Mouse (Mus musculus) hindbrain, embryonic 10.5 days (tissue): ENCODE data around the gene Rpl10. TPM values are rescaled to one million over a fixed set of nuclear protein-coding genes. Genes with fewer than 3 reads are reported as not detected.

Experiments used
- DNase-seq: peaks from one replicate; pipeline ENCODE4 v3.0.0-alpha.2; 2017; ENCODE audit warnings: low spot score
- H3K27ac ChIP-seq: fragments of 300-500 bp; sonication (generic); 2 replicates; pipeline ENCODE4 v1.5.1; 2016; ENCODE audit warnings: mild to moderate bottlenecking, moderate library complexity
- H3K27me3 ChIP-seq: fragments of 300-500 bp; sonication (generic); 2 replicates; pipeline ENCODE4 v1.6.1; 2016; ENCODE audit warnings: mild to moderate bottlenecking; ENCODE audit not compliant: poor library complexity, insufficient read depth, severe bottlenecking
- H3K36me3 ChIP-seq: fragments of 300-500 bp; sonication (generic); 2 replicates; pipeline ENCODE4 v1.6.1; 2016; ENCODE audit warnings: mild to moderate bottlenecking, moderate library complexity
- H3K4me1 ChIP-seq: fragments of 300-500 bp; sonication (generic); replicated peaks from 2 replicates; pipeline ENCODE4 v1.6.1; 2016; ENCODE audit warnings: mild to moderate bottlenecking
- H3K4me3 ChIP-seq: fragments of 300-500 bp; sonication (generic); 2 replicates; pipeline ENCODE4 v1.5.1; 2016; ENCODE audit warnings: mild to moderate bottlenecking, moderate library complexity
- H3K9me3 ChIP-seq: fragments of 300-500 bp; sonication (generic); 2 replicates; pipeline ENCODE4 v1.6.1; 2016; ENCODE audit warnings: mild to moderate bottlenecking, moderate library complexity
- WGBS: fragments of 180-500 bp; shearing (Covaris S2); methylation state at CpG from one replicate; pipeline ENCODE4 v1.1.7; 2016; 5-methylcytosine and 5-hydroxymethylcytosine counted together
- polyA plus RNA-seq: library from polyadenylated mRNA; unstranded; fragments of >200 nt; fragmentation: Nextera tagmentation; extraction: Ambion mirVana; gene quantifications from 2 replicates; pipeline ENCODE4 v1.2.1, GENCODE M21; 2016

Rpl10 gene
- polyA plus RNA-seq = 697 and 756 TPM in 2 replicates

DNA sequence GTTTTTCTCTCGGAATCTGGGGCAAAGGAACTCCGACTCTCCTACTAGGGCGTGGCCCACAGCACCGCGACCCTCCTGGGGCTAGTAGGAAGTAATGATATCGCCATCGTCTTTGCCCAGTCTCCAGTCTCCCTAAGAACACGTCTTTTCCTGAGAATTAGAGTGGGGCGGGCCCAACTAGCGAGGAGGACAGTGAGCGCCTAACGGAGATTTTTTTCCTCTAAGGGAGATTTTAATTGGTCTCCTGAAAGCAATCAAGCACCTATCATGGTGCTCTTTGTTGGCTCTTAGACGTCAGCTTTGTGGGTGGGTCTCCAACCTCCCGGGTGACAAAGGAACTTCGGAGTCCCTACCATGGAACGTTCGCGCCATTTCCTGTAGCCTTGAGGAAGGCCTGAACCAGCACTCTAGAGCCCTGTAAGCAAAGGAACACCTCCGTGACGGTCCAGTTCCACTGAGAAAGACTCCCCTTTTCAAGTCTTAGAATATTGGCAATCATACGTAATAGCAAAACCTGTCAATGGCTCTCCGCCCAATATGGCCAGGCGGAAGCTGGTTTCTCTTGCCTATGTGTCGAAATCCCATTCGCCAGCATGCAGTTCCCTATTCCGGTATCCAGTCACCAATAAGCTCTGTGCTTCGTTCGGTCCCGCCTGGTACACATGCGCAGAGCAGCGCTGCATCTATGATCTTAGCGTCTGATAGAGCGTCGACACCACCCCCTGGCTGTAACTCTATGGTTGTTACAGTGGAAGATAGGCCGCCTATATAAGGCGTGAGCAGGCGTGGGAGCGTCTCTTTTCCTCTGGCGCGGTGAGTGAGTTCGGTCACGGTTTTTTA lies at the start of gene Rpl10:
Rpl10 (plus strand) TSS at position 751 of the 840 bp plus-strand sequence.
- 15% methylated on average over 42 of the region's 42 CpGs for WGBS
- peaks cover 14% of the 10 kb centered on the region for H3K36me3 ChIP-seq
- peak; percentile 90 for DNase-seq

DNA sequence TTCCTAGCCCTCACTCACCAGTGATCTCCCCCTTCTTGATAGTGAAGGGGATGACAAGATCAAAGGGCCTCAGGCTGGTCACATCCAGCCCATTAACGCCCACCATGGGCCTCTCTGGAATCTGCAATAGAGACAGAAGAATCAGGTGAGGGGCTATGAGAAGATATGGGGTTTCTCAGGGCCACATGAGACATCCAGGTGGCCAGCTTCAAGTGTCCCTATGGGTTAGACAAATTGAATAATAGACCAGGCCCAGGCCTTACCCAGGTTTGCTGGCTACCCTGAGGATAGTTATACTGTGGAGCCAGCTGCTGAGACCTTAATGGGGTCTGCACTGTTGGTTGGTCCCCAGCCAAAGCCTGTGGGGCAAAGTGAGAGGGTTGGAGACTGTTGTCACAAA lies 40.6 kb upstream of the Rpl10 start:
- DNase-seq = no peak
- Histone ChIP-seq H3K27me3 (no peaks in the 10 kb centered on the region), H3K9me3 (no peaks in the 10 kb centered on the region), H3K27ac (no peak overlapping the region), H3K4me3 (no peak overlapping the region), H3K36me3 (peaks cover 100% of the 10 kb centered on the region), H3K4me1 (no peaks in the 10 kb centered on the region)
- WGBS = 68% methylated on average over 1 of the region's 1 CpGs

More for the DNA sequence above, at the start of gene Rpl10:
- peaks cover 4% of the 10 kb centered on the region for H3K4me1 ChIP-seq
- no peaks in the 10 kb centered on the region for H3K9me3 ChIP-seq
- peak within 1 kb of the TSS; percentile 62 for H3K4me3 ChIP-seq
- no peaks in the 10 kb centered on the region for H3K27me3 ChIP-seq
- H3K27ac ChIP-seq = peak within 1 kb of the TSS; percentile 94

DNA sequence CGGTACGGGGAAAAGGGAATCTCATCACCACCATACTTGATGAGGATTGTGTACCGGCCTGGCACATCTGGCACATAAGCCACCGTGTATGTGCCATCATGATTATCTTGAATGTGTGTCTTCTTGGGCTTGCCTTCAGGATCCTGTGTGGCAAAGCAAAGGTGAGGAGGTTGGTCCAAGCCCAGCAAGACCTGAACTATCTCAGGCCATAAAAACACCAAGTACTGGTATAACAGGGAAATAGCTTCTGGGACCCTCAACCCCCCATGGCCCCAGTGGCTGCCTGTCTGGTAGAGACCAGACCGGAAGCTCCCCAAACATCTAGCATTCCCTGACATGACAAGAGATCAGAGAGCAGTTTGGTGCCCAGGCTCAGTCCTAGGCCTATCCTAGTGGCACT lies 37.4 kb upstream of the Rpl10 start:
- no peak for DNase-seq
- Histone ChIP-seq H3K27me3 (no peaks in the 10 kb centered on the region), H3K36me3 (peaks cover 98% of the 10 kb centered on the region), H3K4me3 (no peak overlapping the region), H3K9me3 (no peaks in the 10 kb centered on the region), H3K4me1 (no peaks in the 10 kb centered on the region), H3K27ac (no peak overlapping the region)
- WGBS = 94% methylated on average over 5 of the region's 5 CpGs

DNA sequence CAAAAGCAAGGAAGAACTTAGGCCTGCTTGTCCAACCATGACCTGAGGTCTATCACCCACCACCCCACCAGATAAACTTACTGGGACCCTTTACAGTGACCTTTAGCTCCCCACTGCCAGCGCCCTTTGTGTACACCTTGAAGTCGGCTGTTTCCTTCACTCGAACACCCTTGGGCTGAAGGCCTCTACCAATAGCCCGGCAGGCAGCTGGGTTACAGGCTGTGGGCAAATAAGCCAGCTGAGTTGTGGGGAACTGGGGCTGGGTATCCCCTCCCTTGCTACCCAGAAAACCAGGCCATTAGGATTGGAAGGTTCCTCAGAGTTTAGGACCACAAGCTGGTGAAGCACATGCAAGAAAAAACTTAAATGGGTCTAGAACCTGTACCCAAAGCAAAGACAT lies 30.3 kb upstream of the Rpl10 start:
- Histone ChIP-seq H3K27me3 (no peaks in the 10 kb centered on the region), H3K27ac (no peak overlapping the region), H3K9me3 (no peaks in the 10 kb centered on the region), H3K4me3 (no peak overlapping the region), H3K4me1 (peaks cover 6% of the 10 kb centered on the region), H3K36me3 (peaks cover 86% of the 10 kb centered on the region)
- DNase-seq = no peak
- 96% methylated on average over 4 of the region's 4 CpGs for WGBS

DNA sequence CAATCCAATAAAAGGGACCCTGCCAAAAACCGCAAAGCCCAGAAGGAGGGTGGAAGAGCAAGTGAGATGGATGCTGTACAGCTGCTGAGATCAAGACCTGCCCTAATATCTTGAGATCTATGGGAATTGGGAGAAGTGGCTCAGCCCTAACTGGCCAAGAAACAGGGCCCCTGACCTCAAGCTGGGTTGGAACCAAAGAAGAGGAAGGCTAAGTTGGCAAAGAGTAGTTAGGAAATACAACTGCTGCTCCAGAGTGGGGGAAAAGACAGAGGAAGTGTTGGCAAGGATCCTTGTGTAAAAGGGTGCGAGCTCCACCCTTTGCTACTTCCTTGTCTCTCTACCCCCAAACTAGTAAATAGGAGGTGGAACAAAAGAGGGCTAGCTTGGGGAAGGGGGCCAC lies 27.2 kb upstream of the Rpl10 start:
- Histone ChIP-seq H3K4me3 (peak overlapping the region; percentile 66), H3K36me3 (peaks cover 57% of the 10 kb centered on the region), H3K9me3 (no peaks in the 10 kb centered on the region), H3K27ac (peak overlapping the region; percentile 94; the same call in 1 of the 2 replicates), H3K4me1 (peaks cover 6% of the 10 kb centered on the region), H3K27me3 (no peaks in the 10 kb centered on the region)
- WGBS = 88% methylated on average over 2 of the region's 2 CpGs
- DNase-seq = no peak

DNA sequence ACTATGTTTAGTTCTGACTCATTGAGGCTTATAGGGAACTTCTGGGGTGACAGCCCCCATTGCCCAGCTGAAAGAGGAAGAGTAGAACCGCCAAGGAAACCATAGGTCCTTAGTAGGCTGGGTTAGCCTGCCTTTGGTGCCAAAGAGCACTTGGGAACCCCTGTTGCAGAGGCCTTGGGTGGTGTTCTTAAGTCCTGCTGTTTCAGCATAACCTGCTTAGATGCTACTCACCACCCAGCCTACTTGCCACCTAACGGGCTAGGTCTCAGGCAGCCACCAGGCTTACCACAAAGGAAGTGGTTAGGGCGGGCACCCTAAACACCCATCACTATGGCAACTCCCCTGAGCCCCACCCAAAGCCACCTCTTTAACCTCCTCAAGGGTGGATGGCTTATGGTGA lies 26.8 kb upstream of the Rpl10 start:
- H3K9me3 ChIP-seq = no peaks in the 10 kb centered on the region
- H3K36me3 ChIP-seq = peaks cover 53% of the 10 kb centered on the region
- no peak for DNase-seq
- peak overlapping the region; percentile 66 for H3K4me3 ChIP-seq
- H3K27ac ChIP-seq = peak overlapping the region; percentile 94
- no peaks in the 10 kb centered on the region for H3K27me3 ChIP-seq
- WGBS = 77% methylated on average over 3 of the region's 3 CpGs
- peaks cover 6% of the 10 kb centered on the region for H3K4me1 ChIP-seq

DNA sequence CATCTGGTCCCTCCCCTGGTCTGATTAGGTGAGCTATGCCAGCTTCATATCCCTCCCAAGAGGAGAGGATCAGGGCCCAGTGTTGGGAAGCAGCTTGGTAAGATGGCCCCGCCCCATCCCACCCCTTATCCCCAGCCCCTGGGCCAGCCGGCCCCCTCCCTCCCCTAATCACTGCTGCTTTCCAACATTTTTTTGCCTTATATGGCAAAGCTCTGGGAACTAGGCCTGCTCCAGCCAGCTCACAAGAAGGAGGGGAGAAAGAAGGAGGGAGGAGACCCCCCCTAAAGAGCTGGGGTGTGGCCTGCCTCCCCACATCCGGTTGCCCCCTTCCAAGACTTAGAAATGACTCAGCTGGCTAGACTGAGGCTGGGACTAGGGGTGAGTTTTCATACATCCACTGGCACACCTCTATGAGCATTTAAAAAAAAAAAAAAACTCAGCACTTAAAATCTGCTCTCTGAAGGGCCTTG lies 26.0 kb upstream of the Rpl10 start:
- peak; percentile 63 for DNase-seq
- H3K36me3 ChIP-seq = peaks cover 45% of the 10 kb centered on the region
- H3K9me3 ChIP-seq = no peaks in the 10 kb centered on the region; the same call in 1 of the 2 replicates
- peak overlapping the region; percentile 94 for H3K27ac ChIP-seq
- peaks cover 12% of the 10 kb centered on the region for H3K4me1 ChIP-seq
- H3K4me3 ChIP-seq = peak overlapping the region; percentile 66
- 30% methylated on average over 3 of the region's 3 CpGs for WGBS
- no peaks in the 10 kb centered on the region for H3K27me3 ChIP-seq

DNA sequence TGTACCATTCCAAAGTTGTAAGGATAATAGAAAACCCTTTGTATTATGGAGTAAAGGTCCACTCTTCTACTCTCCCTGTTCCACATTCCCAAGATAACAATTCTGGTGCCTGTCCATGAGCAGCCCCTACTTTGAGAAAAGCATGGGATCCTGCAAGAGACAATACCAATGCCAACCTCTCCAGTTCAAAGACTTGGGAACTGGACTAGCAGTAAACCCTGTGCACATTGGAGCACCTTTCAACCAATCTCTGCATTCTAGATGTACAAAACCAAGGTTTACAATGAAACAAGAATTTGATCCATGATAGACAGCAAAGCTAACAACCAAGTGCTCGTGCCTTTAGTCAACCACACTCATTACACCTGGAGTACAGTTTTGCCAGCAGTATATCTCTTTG lies 25.5 kb upstream of the Rpl10 start:
- H3K9me3 ChIP-seq = no peaks in the 10 kb centered on the region; the same call in 1 of the 2 replicates
- peak overlapping the region; percentile 94 for H3K27ac ChIP-seq
- no peaks in the 10 kb centered on the region for H3K27me3 ChIP-seq
- peaks cover 40% of the 10 kb centered on the region for H3K36me3 ChIP-seq
- DNase-seq = no peak
- peaks cover 16% of the 10 kb centered on the region for H3K4me1 ChIP-seq
- H3K4me3 ChIP-seq = peak overlapping the region; percentile 66
- WGBS = 37% methylated on average over 1 of the region's 1 CpGs

DNA sequence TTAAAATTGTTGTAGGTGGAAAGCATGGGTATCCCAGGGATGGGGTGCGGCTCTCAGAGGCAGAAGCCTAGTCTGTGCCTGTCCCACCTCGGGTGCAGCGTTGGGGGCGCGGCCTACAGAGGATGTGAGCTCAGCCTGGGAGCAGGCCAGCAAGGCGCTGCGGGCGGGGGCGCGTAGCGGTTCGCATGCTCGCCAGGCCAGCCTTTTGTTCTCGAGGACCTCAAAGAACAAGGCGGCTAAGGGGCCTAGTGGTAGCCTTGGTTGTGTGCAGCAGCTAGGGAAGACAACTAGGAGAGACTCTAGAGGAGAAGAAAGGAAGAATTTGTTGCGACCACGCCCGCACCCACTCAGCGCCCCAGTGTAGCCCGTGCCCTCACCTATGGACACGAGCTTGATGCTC lies 24.9 kb upstream of the Rpl10 start:
- peak; percentile 70 for DNase-seq
- WGBS = 27% methylated on average over 21 of the region's 21 CpGs
- Histone ChIP-seq H3K4me3 (peak overlapping the region; percentile 66), H3K27ac (peak overlapping the region; percentile 94), H3K36me3 (peaks cover 34% of the 10 kb centered on the region), H3K9me3 (no peaks in the 10 kb centered on the region; the same call in 1 of the 2 replicates), H3K4me1 (peaks cover 16% of the 10 kb centered on the region), H3K27me3 (peaks cover 4% of the 10 kb centered on the region; the same call in 1 of the 2 replicates)

DNA sequence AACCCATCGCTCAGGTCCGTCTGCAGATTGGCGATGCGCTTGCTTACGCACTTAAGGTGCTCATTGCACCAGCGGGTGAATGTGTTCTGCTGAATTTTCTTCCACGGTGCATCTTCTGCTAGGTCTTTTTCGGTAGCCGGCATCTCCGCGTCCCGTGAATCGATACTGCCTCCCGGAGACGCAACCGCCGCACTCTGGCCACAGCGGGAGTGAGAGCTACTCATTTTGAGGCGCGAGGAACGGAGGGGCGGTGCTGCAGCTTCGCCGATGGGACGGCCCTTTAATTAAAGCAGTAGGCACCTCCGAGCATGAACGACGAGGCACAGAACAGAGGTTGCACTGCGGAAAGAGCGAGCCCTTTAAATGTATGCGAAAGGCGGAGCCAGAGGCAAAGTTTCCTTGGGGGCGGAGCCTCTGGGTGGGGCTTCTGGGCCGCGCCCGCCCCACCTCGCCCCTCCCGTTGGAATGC lies 24.4 kb upstream of the Rpl10 start:
- WGBS = 15% methylated on average over 38 of the region's 38 CpGs
- peak; percentile 86 for DNase-seq
- Histone ChIP-seq H3K9me3 (no peaks in the 10 kb centered on the region; the same call in 1 of the 2 replicates), H3K27ac (peak overlapping the region; percentile 94), H3K4me1 (peaks cover 16% of the 10 kb centered on the region), H3K27me3 (peaks cover 6% of the 10 kb centered on the region; the same call in 1 of the 2 replicates), H3K4me3 (peak overlapping the region; percentile 66), H3K36me3 (peaks cover 29% of the 10 kb centered on the region)

DNA sequence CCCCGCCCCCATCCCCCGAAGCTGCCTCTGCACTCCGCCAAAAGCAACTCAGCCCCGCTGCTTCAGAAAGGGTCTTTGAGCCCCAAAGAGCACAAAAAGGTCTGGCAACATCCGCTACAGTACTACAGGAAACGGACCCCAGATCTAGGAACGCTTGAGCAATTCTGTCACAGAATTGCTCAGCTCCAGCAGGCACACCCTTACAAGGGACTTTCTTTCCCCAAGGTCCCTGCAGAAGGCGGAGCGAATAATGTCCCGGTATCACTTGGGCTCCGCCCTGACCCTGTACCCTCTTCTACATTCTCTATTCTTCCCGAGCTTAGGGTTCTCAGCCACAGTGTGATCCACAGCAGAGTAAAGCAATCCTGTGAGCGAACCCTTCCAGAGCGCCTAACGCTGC lies 23.9 kb upstream of the Rpl10 start:
- Histone ChIP-seq H3K36me3 (peaks cover 24% of the 10 kb centered on the region), H3K9me3 (no peaks in the 10 kb centered on the region; the same call in 1 of the 2 replicates), H3K4me3 (peak overlapping the region; percentile 66), H3K27me3 (peaks cover 6% of the 10 kb centered on the region; the same call in 1 of the 2 replicates), H3K27ac (peak overlapping the region; percentile 94), H3K4me1 (peaks cover 16% of the 10 kb centered on the region)
- 20% methylated on average over 15 of the region's 15 CpGs for WGBS
- no peak for DNase-seq

DNA sequence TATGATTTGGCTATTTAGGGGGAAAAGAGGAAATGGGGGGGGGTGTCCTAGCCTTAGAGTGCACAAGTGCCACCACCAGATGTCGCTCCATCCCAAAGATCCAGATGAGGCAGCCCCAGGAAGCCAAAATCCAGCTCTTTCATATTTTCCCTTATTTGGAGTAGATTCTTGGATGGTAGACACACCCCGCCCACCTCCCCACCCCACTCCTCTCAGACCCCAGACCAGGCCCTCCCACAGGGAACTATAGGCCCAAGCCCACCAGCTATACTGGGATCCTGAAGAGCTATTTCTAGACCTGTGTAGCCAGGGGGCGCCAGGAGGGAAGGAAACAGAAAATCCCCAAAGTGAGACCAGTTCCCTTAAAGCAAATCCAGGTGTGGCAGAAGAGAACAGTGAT lies 22.0 kb upstream of the Rpl10 start:
- Histone ChIP-seq H3K4me3 (no peak overlapping the region), H3K4me1 (peaks cover 14% of the 10 kb centered on the region), H3K36me3 (peaks cover 5% of the 10 kb centered on the region; the same call in 1 of the 2 replicates), H3K27ac (no peak overlapping the region), H3K9me3 (no peaks in the 10 kb centered on the region; the same call in 1 of the 2 replicates), H3K27me3 (peaks cover 6% of the 10 kb centered on the region; the same call in 1 of the 2 replicates)
- 19% methylated on average over 3 of the region's 3 CpGs for WGBS
- peak; percentile 64 for DNase-seq

DNA sequence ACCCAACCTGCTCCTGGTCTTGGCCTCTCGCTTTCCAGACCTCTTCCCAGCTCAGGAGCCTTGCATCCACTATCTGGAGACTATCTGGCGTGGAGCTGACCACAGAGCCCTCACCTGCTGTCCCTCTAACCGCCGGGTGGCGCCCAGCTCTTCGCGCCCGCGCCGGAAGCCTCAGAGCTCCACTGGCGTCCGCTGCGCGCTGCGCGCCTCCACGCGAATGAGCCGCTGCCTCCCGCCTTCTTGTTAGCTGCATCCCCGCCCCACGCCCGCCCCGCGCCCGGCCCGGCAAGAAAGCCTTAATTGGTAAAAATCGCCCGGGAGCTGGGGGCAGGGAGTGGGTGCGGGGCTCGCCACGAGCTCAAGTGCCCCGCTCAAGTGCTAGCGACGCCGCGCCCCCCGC lies 21.0 kb upstream of the Rpl10 start, which contains the start of gene Flna:
Flna (minus strand) TSS at position 206 of the 400 bp plus-strand sequence.
- Histone ChIP-seq H3K9me3 (no peaks in the 10 kb centered on the region; the same call in 1 of the 2 replicates), H3K4me1 (peaks cover 10% of the 10 kb centered on the region), H3K27ac (peak within 1 kb of the TSS; percentile 87), H3K27me3 (peaks cover 6% of the 10 kb centered on the region; the same call in 1 of the 2 replicates), H3K36me3 (no peaks in the 10 kb centered on the region), H3K4me3 (peak within 1 kb of the TSS; percentile 60)
- WGBS = 24% methylated on average over 38 of the region's 38 CpGs
- peak; percentile 62 for DNase-seq
